Mouse (Mus musculus) lung, adult 2 months (tissue): ENCODE measurements around the gene Usp4.

ENCODE experiments used
- CTCF ChIP-seq: fragments of 200-500 bp; IDR thresholded peaks from 2 replicates; pipeline ENCODE4 v1.5.1; 2011; ENCODE audit warnings: mild to moderate bottlenecking, low read length, control low read depth; ENCODE audit not compliant: insufficient read depth
- POLR2A ChIP-seq: fragments of 200-500 bp; IDR thresholded peaks from 2 replicates; pipeline ENCODE4 v1.6.1; 2011; ENCODE audit warnings: low read depth, mild to moderate bottlenecking, control low read depth, low read length, borderline replicate concordance; ENCODE audit errors: extremely low read depth

- TF ChIP-seq CTCF (no peak), POLR2A (no peak)
Observed at GRCm38 (mm10) chr9:108389220-108389619, 41.6 kb downstream of the Usp4 start.
